Mouse (Mus musculus) liver, postnatal 0 days (tissue): ENCODE measurements at regions not wholly inside any gene's neighbourhood (a gene's known extent, or its start where the extent isn't known, plus 50 kb on each side); places are given as distances from the start of the nearest gene placed in this dataset.

Experiments
- ATAC-seq: fragments of 200-750 bp; cut with Nextera tagmentation; 2 replicates; pipeline ENCODE4 v1.8.0; 2017; ENCODE audit warnings: mild to moderate bottlenecking, moderate library complexity
- DNase-seq: peaks from one replicate; pipeline ENCODE4 v3.0.0-alpha.2; 2016
- H3K27ac ChIP-seq: fragments of 300-500 bp; sonication (generic); 2 replicates; pipeline ENCODE4 v1.5.1; 2014; ENCODE audit warnings: antibody characterized with exemption, moderate library complexity, mild to moderate bottlenecking, low read depth
- H3K27me3 ChIP-seq: fragments of 300-500 bp; sonication (generic); 2 replicates; pipeline ENCODE4 v1.6.1; 2014; ENCODE audit warnings: low read length, control low read depth, mixed read lengths; ENCODE audit not compliant: insufficient read depth
- H3K36me3 ChIP-seq: fragments of 300-500 bp; sonication (generic); replicated peaks from 2 replicates; pipeline ENCODE4 v1.6.1; 2014; ENCODE audit warnings: mild to moderate bottlenecking, control low read depth, low read length, moderate library complexity, mixed read lengths; ENCODE audit not compliant: insufficient read depth
- H3K4me1 ChIP-seq: fragments of 300-500 bp; sonication (generic); 2 replicates; pipeline ENCODE4 v1.6.1; 2014; ENCODE audit warnings: antibody characterized with exemption, mild to moderate bottlenecking, control low read depth; ENCODE audit not compliant: insufficient read depth
- H3K4me2 ChIP-seq: fragments of 300-500 bp; sonication (generic); 2 replicates; pipeline ENCODE4 v1.6.1; 2014; ENCODE audit warnings: low read depth, mild to moderate bottlenecking, low read length, moderate library complexity, mixed read lengths
- H3K4me3 ChIP-seq: fragments of 300-500 bp; sonication (generic); 2 replicates; pipeline ENCODE4 v1.5.1; 2014; ENCODE audit warnings: low read depth, low read length
- H3K9ac ChIP-seq: fragments of 300-500 bp; sonication (generic); replicated peaks from 2 replicates; pipeline ENCODE4 v1.6.1; 2014; ENCODE audit warnings: mild to moderate bottlenecking, moderate library complexity
- H3K9me3 ChIP-seq: fragments of 300-500 bp; sonication (generic); 2 replicates; pipeline ENCODE4 v1.6.1; 2016; ENCODE audit warnings: mild to moderate bottlenecking, control low read depth, low read length, mixed read lengths
- CTCF ChIP-seq: sonication (generic); IDR thresholded peaks from 2 replicates; pipeline ENCODE4 v1.5.1; 2016; ENCODE audit warnings: antibody characterized with exemption, low read depth
- EP300 ChIP-seq: IDR thresholded peaks from 2 replicates; pipeline ENCODE4 v1.6.1; 2016; ENCODE audit warnings: antibody characterized with exemption, low read depth, mild to moderate bottlenecking
- WGBS: fragments of 180-500 bp; shearing (Covaris S2); extraction: QIAGEN DNeasy Blood & Tissue Kit; methylation state at CpG from one replicate; pipeline ENCODE4 v1.1.7; 2014; ENCODE audit not compliant: insufficient replicate concordance; 5-methylcytosine and 5-hydroxymethylcytosine counted together

DNA sequence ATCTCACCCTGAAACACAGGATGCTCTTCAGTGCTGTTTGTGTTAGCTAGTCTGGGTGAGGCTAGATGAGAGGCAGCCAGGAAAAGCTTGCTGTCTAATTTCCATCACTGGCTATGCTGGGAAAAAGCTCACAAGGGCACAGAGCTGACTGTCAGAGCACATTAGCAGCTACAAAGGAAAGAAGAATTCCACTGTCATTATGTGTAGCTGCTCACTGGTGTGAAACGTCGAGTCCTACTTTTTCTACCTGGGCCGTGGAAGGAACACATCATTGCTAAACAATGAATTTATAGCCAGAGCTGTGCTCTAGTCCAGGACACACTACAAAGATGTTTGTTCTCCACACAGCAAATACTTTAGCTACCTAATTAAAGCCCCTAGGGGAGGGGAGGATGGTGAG lies 61.8 kb upstream of the Ofcc1 start:
- Histone ChIP-seq H3K36me3 (no peaks in the 10 kb centered on the region), H3K4me3 (no peak overlapping the region), H3K4me1 (no peaks in the 10 kb centered on the region), H3K9me3 (no peaks in the 10 kb centered on the region), H3K4me2 (no peak overlapping the region), H3K9ac (no peak overlapping the region), H3K27me3 (no peaks in the 10 kb centered on the region), H3K27ac (no peak overlapping the region)
- ATAC-seq (no peak), DNase-seq (no peak)
- WGBS = 86% methylated on average over 3 of the region's 3 CpGs
- TF ChIP-seq CTCF (no peak), EP300 (no peak)

DNA sequence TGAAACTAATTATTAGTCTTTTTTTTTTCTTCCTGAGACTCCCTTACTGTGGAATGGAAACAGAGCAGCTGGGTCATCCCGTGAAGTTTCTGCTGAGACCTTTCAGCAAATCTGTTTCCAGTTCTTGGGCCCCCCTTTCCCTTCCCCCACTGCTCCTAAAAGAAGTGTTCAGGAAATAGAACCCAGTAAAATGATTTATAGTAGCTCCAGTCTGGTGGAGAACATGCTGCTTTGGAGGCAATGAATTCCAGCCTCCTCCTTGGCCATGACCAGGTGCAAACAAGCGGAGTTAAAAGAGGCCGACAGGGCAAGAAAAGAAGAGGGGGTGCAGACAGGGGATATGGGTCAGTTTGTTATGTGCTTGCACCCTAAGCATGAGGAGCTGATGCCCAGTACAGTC lies 56.6 kb upstream of the Ofcc1 start:
- 67% methylated on average over 3 of the region's 3 CpGs for WGBS
- Histone ChIP-seq H3K36me3 (no peaks in the 10 kb centered on the region), H3K4me1 (no peaks in the 10 kb centered on the region), H3K9me3 (no peaks in the 10 kb centered on the region), H3K27ac (no peak overlapping the region), H3K27me3 (no peaks in the 10 kb centered on the region), H3K9ac (no peak overlapping the region), H3K4me3 (no peak overlapping the region), H3K4me2 (no peak overlapping the region)
- ATAC-seq = no peak
- DNase-seq = no peak
- TF ChIP-seq EP300 = no peak
- TF ChIP-seq CTCF = no peak

DNA sequence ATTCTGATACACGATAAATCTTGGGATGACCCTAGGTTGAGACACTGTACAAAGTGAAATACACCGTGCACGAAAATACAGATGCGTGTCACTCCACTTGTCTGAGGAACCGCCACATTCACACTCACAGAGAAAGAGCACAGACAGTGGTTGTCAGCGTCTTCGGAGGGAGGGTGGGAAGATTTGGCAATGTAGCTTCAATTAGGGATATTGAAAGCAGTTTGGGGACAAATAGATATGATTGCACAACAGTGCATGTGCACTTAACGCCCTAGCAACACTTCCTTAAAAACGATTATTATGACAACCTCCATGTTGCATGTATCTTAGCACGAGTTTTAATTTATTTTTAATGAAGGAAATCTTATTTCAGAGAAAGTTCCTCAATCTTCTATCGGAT lies 51.8 kb upstream of the Ofcc1 start:
- WGBS = 73% methylated on average over 11 of the region's 11 CpGs
- Histone ChIP-seq H3K9me3 (no peaks in the 10 kb centered on the region), H3K4me1 (no peaks in the 10 kb centered on the region), H3K4me3 (no peak overlapping the region), H3K27me3 (no peaks in the 10 kb centered on the region), H3K4me2 (no peak overlapping the region), H3K9ac (no peak overlapping the region), H3K27ac (no peak overlapping the region), H3K36me3 (no peaks in the 10 kb centered on the region)
- no peak for DNase-seq
- ATAC-seq = no peak
- no peak for TF ChIP-seq CTCF
- TF ChIP-seq EP300 = no peak
